Mouse (Mus musculus): Measurements from ENCODE around the gene Fsd2. TPM values are rescaled to one million over a fixed set of nuclear protein-coding genes. Genes with fewer than 3 reads are reported as not detected.

The Fsd2 gene
- polyA plus RNA-seq, 1 experiment from 2014 or later: not detected

DNA sequence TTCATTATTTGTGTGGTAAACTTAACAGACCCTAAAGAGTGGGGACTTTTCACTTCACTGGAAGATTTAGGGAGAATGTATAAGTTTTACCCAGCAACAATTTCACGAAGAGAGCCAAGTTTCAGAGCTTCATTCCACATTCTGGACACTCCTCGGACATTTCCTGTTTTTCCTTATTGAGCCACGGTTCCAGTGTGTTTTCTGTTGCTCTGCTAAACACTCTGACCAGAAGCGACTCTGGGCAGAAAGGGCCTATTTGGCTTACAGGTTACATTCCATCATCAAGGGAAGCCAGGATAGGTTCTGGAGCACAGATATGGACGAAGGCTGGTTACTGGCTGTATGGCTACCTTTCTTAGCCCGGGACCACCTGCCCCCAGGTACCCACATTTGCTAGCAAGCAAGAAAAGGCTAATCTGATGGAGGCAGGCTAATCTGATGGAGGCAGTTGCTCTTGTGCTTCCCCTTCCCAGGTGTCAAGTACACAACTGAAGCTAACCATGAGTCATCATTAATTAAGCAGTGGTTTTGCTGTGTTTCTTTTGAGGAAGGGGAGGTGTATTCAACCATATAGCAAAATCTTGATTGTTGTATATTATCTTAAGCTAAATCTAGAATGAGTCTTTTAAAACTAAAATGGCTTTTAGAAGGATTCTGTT, 6.0 kb upstream of the Fsd2 start:
- in situ Hi-C loops (cut with MboI; ENCODE audit: low pct_unique_long_range_greater_than_20kb): no loop called here
- ChIA-PET POLR2A (interaction anchor here (0.6 kb wide), 1 partner anchor 216 kb away, joined by 3 read pairs; no protein-coding TSS in a partner anchor), CTCF (interaction anchor here (0.9 to 1.0 kb wide), 2 partner anchors 9 to 233 kb away, joined by 3 read pairs; no protein-coding TSS in a partner anchor)
- ATAC-seq: no peak
- no peak for TF ChIP-seq CTCF (IDR thresholded peaks at IDR 0.05)
- peak; percentile 1 for DNase-seq (ENCODE audit: low read depth, low spot score)
- H3K27me3 ChIP-seq: no peaks in the 10 kb centered on the region

DNA sequence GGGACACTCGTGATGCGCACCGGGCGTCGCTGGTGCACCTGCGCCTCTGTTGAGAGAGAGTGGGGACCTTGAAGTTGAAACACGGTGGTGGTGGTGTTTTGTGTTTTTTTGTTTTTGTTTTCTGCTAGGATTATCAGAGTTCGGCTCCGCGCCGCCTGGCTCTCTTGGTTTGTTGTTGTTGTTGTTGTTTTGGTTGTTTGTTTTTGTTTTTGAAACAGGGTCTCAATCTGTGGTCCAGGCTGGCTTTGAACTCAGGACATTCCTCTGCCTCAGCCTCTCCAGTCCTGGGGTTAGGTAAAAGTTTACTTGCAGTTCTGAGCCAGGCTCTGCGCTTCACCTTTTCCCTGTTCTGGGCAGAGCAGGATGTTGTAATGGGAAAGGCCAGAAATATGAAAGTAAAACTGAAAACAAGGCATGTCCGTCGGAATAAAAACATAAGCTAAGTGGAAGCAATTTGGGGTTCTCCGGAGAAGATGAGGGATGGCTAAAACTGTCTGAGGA, 5.2 kb upstream of the Fsd2 start:
- no peaks in the 10 kb centered on the region for H3K27me3 ChIP-seq
- ATAC-seq: no peak
- POLR2A ChIA-PET: no interaction called here
- TF ChIP-seq CTCF (IDR thresholded peaks at IDR 0.05): no peak
- in situ Hi-C loops (cut with MboI; ENCODE audit: low pct_unique_long_range_greater_than_20kb): no loop called here
- CTCF ChIA-PET: interaction anchor here (0.9 to 1.0 kb wide), 2 partner anchors 8 to 103 kb away, joined by 3 read pairs; no protein-coding TSS in a partner anchor
- peak; percentile 6 for DNase-seq (ENCODE audit: low read depth, low spot score)

GRCm38 (mm10) chr7:81571108-81571940, 4.6 kb upstream of the Fsd2 start, which contains the start of gene Whamm:
TSS of gene Whamm (plus strand) at chr7:81571266.
- TF ChIP-seq CTCF (IDR thresholded peaks at IDR 0.05): no peak
- ATAC-seq (peak; percentile 98), DNase-seq (ENCODE audit: low read depth, low spot score) (peak; percentile 62)
- no peaks in the 10 kb centered on the region for H3K27me3 ChIP-seq
- CTCF ChIA-PET: interaction anchor here (0.9 to 1.0 kb wide), 3 partner anchors 8 to 102 kb away, joined by 3 read pairs; no protein-coding TSS in a partner anchor
- POLR2A ChIA-PET: interaction anchor here (1.0 kb wide), 1 partner anchor 192 kb away, joined by 4 read pairs; the partner anchor contains the start of gene Ramac
- in situ Hi-C loops (cut with MboI; ENCODE audit: low pct_unique_long_range_greater_than_20kb): no loop called here

GRCm38 (mm10) chr7:81570752-81571107, 4.0 kb upstream of the Fsd2 start:
- no peak for DNase-seq (ENCODE audit: low read depth, low spot score)
- peak; percentile 46 for TF ChIP-seq CTCF (IDR thresholded peaks at IDR 0.05)
- H3K27me3 ChIP-seq: peaks cover 1% of the 10 kb centered on the region
- POLR2A ChIA-PET: interaction anchor here (1.0 kb wide), 1 partner anchor 192 kb away, joined by 4 read pairs; the partner anchor contains the start of gene Ramac
- ATAC-seq: peak; percentile 25
- in situ Hi-C loops (cut with MboI; ENCODE audit: low pct_unique_long_range_greater_than_20kb): no loop called here
- CTCF ChIA-PET: interaction anchor here (0.9 kb wide), 2 partner anchors 36 to 102 kb away, joined by 3 read pairs; no protein-coding TSS in a partner anchor

- in situ Hi-C loops (cut with MboI; ENCODE audit: low pct_unique_long_range_greater_than_20kb): no loop called here
- ATAC-seq (no peak), DNase-seq (ENCODE audit: low read depth, low spot score) (no peak)
- peaks cover 3% of the 10 kb centered on the region for H3K27me3 ChIP-seq
- POLR2A ChIA-PET: no interaction called here
- CTCF ChIA-PET: no interaction called here
- TF ChIP-seq CTCF (IDR thresholded peaks at IDR 0.05): no peak
Observed at GRCm38 (mm10) chr7:81570271-81570670, 3.5 kb upstream of the Fsd2 start.

- ChIA-PET CTCF (no interaction called here), POLR2A (no interaction called here)
- in situ Hi-C loops (cut with MboI; ENCODE audit: low pct_unique_long_range_greater_than_20kb): no loop called here
- DNase-seq (ENCODE audit: low read depth, low spot score) (no peak), ATAC-seq (no peak)
- H3K27me3 ChIP-seq: peaks cover 3% of the 10 kb centered on the region
- TF ChIP-seq CTCF (IDR thresholded peaks at IDR 0.05): no peak
Observed at GRCm38 (mm10) chr7:81569851-81570250, 3.1 kb upstream of the Fsd2 start.

- in situ Hi-C loops (cut with MboI; ENCODE audit: low pct_unique_long_range_greater_than_20kb): no loop called here
- ChIA-PET POLR2A (no interaction called here), CTCF (no interaction called here)
- peaks cover 3% of the 10 kb centered on the region for H3K27me3 ChIP-seq
- ATAC-seq (no peak), DNase-seq (ENCODE audit: low read depth, low spot score) (no peak)
- no peak for TF ChIP-seq CTCF (IDR thresholded peaks at IDR 0.05)
Observed at GRCm38 (mm10) chr7:81567396-81567795, 652 bp upstream of the Fsd2 start.

GRCm38 (mm10) chr7:81566332-81566731, 412 bp downstream of the Fsd2 start:
- ATAC-seq (no peak), DNase-seq (ENCODE audit: low read depth, low spot score) (no peak)
- ChIA-PET CTCF (no interaction called here), POLR2A (no interaction called here)
- in situ Hi-C loops (cut with MboI; ENCODE audit: low pct_unique_long_range_greater_than_20kb): no loop called here
- no peak for TF ChIP-seq CTCF (IDR thresholded peaks at IDR 0.05)
- peaks cover 3% of the 10 kb centered on the region for H3K27me3 ChIP-seq

GRCm38 (mm10) chr7:81565381-81566055, 1.2 kb downstream of the Fsd2 start:
- no peak for TF ChIP-seq CTCF (IDR thresholded peaks at IDR 0.05)
- H3K27me3 ChIP-seq: peaks cover 3% of the 10 kb centered on the region
- in situ Hi-C loops (cut with MboI; ENCODE audit: low pct_unique_long_range_greater_than_20kb): no loop called here
- ChIA-PET POLR2A (no interaction called here), CTCF (no interaction called here)
- ATAC-seq (no peak), DNase-seq (ENCODE audit: low read depth, low spot score) (no peak)

DNA sequence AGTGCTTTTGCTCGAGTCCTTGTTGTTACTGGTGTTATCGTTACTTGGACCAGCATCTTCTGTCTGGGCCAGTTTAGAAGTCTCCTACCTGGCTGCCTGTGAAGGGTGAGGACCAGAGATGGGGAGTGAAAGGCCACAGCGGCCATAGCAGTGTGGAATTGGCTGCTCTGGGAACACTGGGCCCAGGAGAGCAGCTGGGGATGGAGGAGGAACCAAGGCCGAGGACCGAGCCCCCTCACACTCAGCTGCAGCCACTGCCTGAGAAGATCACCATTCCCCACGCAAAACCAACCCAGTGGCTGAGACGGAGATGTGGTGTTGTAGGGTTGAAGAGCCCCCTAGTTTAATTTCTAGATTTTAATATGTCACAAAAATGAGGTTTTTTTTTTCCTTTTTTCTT, 2.0 kb downstream of the Fsd2 start:
- ATAC-seq: no peak

More for the DNA sequence above, 2.0 kb downstream of the Fsd2 start:
- ChIA-PET POLR2A (no interaction called here), CTCF (no interaction called here)
- DNase-seq (ENCODE audit: low read depth, low spot score): no peak
- no peak for TF ChIP-seq CTCF (IDR thresholded peaks at IDR 0.05)
- peaks cover 3% of the 10 kb centered on the region for H3K27me3 ChIP-seq
- in situ Hi-C loops (cut with MboI; ENCODE audit: low pct_unique_long_range_greater_than_20kb): no loop called here

Measured in Patski (cell line).